Mouse (Mus musculus): ENCODE measurements at regions not wholly inside any gene's neighbourhood (a gene's known extent, or its start where the extent isn't known, plus 50 kb on each side); places are given as distances from the start of the nearest gene placed in this dataset.

GRCm38 (mm10) chr9:27728652-27729557 is 61.7 kb upstream of the Opcml start:
- H3K4me1 ChIP-seq: peaks cover 8% of the 10 kb centered on the region
- H3K36me3 ChIP-seq: no peaks in the 10 kb centered on the region
- H3K27me3 ChIP-seq (replicated peaks): no peaks in the 10 kb centered on the region
- H3K4me2 ChIP-seq: peak overlapping the region; percentile 42
- no peak overlapping the region for H3K9ac ChIP-seq (replicated peaks)
- no peak overlapping the region for H3K4me3 ChIP-seq (replicated peaks)
- peak; percentile 81 for ATAC-seq (ENCODE audit: low FRiP score)
- H3K27ac ChIP-seq (replicated peaks): peak overlapping the region; percentile 61
- no peaks in the 10 kb centered on the region for H3K9me3 ChIP-seq (replicated peaks)
- 9% methylated on average over 13 of the region's 13 CpGs for WGBS

GRCm38 (mm10) chr9:27729558-27729889 is 61.1 kb upstream of the Opcml start:
- H3K4me3 ChIP-seq (replicated peaks): no peak overlapping the region
- H3K4me2 ChIP-seq: no peak overlapping the region
- H3K27me3 ChIP-seq (replicated peaks): no peaks in the 10 kb centered on the region
- no peaks in the 10 kb centered on the region for H3K9me3 ChIP-seq (replicated peaks)
- no peak for ATAC-seq (ENCODE audit: low FRiP score)
- H3K27ac ChIP-seq (replicated peaks): no peak overlapping the region
- H3K36me3 ChIP-seq: no peaks in the 10 kb centered on the region
- H3K4me1 ChIP-seq: peaks cover 8% of the 10 kb centered on the region
- 26% methylated on average over 1 of the region's 1 CpGs for WGBS
- H3K9ac ChIP-seq (replicated peaks): no peak overlapping the region

GRCm38 (mm10) chr9:27739287-27739686 is 51.3 kb upstream of the Opcml start:
- Histone ChIP-seq H3K36me3 (no peaks in the 10 kb centered on the region), H3K9ac (replicated peaks) (no peak overlapping the region), H3K4me1 (no peaks in the 10 kb centered on the region), H3K9me3 (replicated peaks) (no peaks in the 10 kb centered on the region), H3K27me3 (replicated peaks) (no peaks in the 10 kb centered on the region), H3K4me3 (replicated peaks) (no peak overlapping the region), H3K27ac (replicated peaks) (no peak overlapping the region), H3K4me2 (no peak overlapping the region)
- WGBS: 37% methylated on average over 3 of the region's 3 CpGs
- ATAC-seq (ENCODE audit: low FRiP score): no peak

All from neural tube, embryonic 15.5 days (tissue).